ENCODE assay signal across 14 mouse cellular contexts in genomic region chr3:137887961-137888360, GRCm38 (mm10).
"Had no signal": no experiment of that assay in that cellular context is flagged by ENCODE, and none has a peak within 500 bp of the region (broad histone marks: within the 10 kb centered on the region; RNA-seq: fewer than 3 reads in every experiment).

No protein-coding gene starts in this region.

- H3K27me3 ChIP-seq: liver, embryonic 13.5 days had no signal

- DNase-seq: kidney, adult 18-20 months; kidney, adult 9 months; kidney, postnatal 36 days; layer of hippocampus, postnatal 36 days; liver, embryonic 13.5 days; lung, embryonic 14.5 days; lung, postnatal 36 days; midbrain, embryonic 14.5 days; thymus, adult 18-20 months; thymus, postnatal 36 days had no signal

- ATAC-seq: lung, postnatal 0 days had no signal

- H3K4me2 ChIP-seq: liver, embryonic 13.5 days; lung, embryonic 14.5 days; midbrain, embryonic 11.5 days had no signal

- H3K9ac ChIP-seq: liver, embryonic 13.5 days; lung, embryonic 14.5 days had no signal

- H3K9me3 ChIP-seq: liver, embryonic 13.5 days had no signal

- H3K27ac ChIP-seq: kidney, postnatal 0 days; left cerebral cortex, adult 2 months; liver, embryonic 13.5 days had no signal

- H3K4me3 ChIP-seq: left cerebral cortex, adult 2 months; liver, embryonic 13.5 days had no signal
